Mouse (Mus musculus) lung, postnatal 0 days (tissue): ENCODE results near the gene Nedd8.

Experiments
- CTCF ChIP-seq: IDR thresholded peaks from 2 replicates; pipeline ENCODE4 v1.5.1; 2016; ENCODE audit warnings: antibody characterized with exemption, mild to moderate bottlenecking
- EP300 ChIP-seq: IDR thresholded peaks from 2 replicates; pipeline ENCODE4 v1.6.1; 2016; ENCODE audit warnings: antibody characterized with exemption, mild to moderate bottlenecking, control low read depth

DNA sequence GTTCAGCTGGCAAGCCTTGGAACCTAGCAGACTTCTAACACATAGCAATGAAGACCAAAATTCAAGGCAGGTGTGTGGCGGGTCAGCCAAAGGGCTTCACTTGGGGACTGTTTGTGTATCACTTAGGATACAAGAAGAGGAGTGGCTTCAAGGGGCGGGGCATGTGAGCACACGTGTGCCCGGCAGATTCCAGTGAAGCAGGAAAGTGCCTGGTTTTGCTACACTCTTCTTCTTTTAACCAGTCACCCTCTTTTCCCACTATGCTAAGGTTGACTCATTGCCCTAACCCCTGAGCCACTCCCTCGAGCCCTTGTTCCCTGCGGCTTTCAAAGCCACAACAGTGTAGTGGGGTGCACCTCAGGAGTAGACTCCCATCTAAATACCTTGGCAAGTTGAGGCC, 43.0 kb upstream of the Nedd8 start:
- no peak for TF ChIP-seq CTCF
- peak; percentile 24; the same call in 1 of the 2 replicates for TF ChIP-seq EP300
